Mouse (Mus musculus) olfactory bulb, adult 2 months (tissue): ENCODE results near the gene Opcml.

Source experiments
- CTCF ChIP-seq: fragments of 200-500 bp; IDR thresholded peaks from 2 replicates; pipeline ENCODE4 v1.5.1; 2012; ENCODE audit warnings: low read depth, mild to moderate bottlenecking, low read length, moderate library complexity; ENCODE audit not compliant: insufficient read depth
- POLR2A ChIP-seq: fragments of 200-500 bp; IDR thresholded peaks from 2 replicates; pipeline ENCODE4 v1.6.1; 2012; ENCODE audit warnings: mild to moderate bottlenecking, low read depth, low read length, moderate library complexity; ENCODE audit not compliant: insufficient read depth

GRCm38 (mm10) chr9:27813207-27813790, 22.7 kb downstream of the Opcml start:
- TF ChIP-seq CTCF (no peak), POLR2A (no peak)
